Mouse (Mus musculus): ENCODE data around the gene Tgfb1i1. TPM values are rescaled to one million over a fixed set of nuclear protein-coding genes. Genes with fewer than 3 reads are reported as not detected.

The Tgfb1i1 gene
- total and polyA plus RNA-seq, 2 experiments from 2014 or later, result 93.8 to 112 TPM

DNA sequence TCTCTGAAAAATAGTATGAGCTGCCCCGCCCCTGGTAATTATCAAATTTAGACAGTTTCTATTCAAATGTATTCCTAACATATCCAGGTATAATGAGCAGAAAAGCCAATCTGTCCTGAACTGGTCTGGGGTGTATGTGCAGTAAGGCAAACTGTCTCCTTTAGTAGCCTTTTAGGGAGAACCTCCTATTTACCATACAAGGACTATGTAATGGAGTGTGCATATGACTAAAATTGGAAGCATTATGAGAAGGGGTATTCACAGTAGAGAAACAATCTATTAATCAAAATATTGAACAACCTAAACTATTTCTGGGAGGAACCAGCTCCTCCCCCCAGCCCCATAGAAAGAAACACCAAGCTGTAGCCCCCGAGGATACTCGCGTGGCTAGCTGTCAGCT lies 33.1 kb downstream of the Tgfb1i1 start:
- Histone ChIP-seq H3K9ac (replicated peaks; ENCODE audit: low read depth, low read length) (no peak overlapping the region), H3K27ac (ENCODE audit: low read depth) (no peak overlapping the region), H3K27me3 (ENCODE audit: control insufficient read depth, insufficient read depth, low read length) (no peaks in the 10 kb centered on the region), H3K9me3 (replicated peaks; ENCODE audit: control insufficient read depth, low read length) (no peaks in the 10 kb centered on the region), H3K4me1 (ENCODE audit: control insufficient read depth, insufficient read depth) (no peaks in the 10 kb centered on the region), H3K4me3 (ENCODE audit: low read depth, low read length) (no peak overlapping the region), H3K4me2 (ENCODE audit: low read depth, low read length) (no peak overlapping the region), H3K36me3 (replicated peaks; ENCODE audit: control insufficient read depth, insufficient read depth, low read length) (peaks cover 37% of the 10 kb centered on the region)
- ATAC-seq (ENCODE audit: insufficient read depth, low read depth) (no peak), DNase-seq (ENCODE audit: low spot score) (no peak)
- TF ChIP-seq EP300 (IDR thresholded peaks at IDR 0.05; ENCODE audit: low read depth) (no peak), CTCF (IDR thresholded peaks at IDR 0.05; ENCODE audit: low read depth) (no peak)
- 94% methylated on average over 4 of the region's 4 CpGs for WGBS

- DNase-seq (ENCODE audit: low spot score) (no peak), ATAC-seq (ENCODE audit: insufficient read depth, low read depth) (no peak)
- Histone ChIP-seq H3K36me3 (replicated peaks; ENCODE audit: control insufficient read depth, insufficient read depth, low read length) (peaks cover 18% of the 10 kb centered on the region; the same call in 1 of the 2 replicates), H3K9me3 (replicated peaks; ENCODE audit: control insufficient read depth, low read length) (no peaks in the 10 kb centered on the region), H3K4me3 (ENCODE audit: low read depth, low read length) (no peak overlapping the region), H3K27me3 (ENCODE audit: control insufficient read depth, insufficient read depth, low read length) (no peaks in the 10 kb centered on the region), H3K27ac (ENCODE audit: low read depth) (no peak overlapping the region), H3K4me2 (ENCODE audit: low read depth, low read length) (no peak overlapping the region), H3K9ac (replicated peaks; ENCODE audit: low read depth, low read length) (no peak overlapping the region), H3K4me1 (ENCODE audit: control insufficient read depth, insufficient read depth) (no peaks in the 10 kb centered on the region)
- TF ChIP-seq CTCF (IDR thresholded peaks at IDR 0.05; ENCODE audit: low read depth) (no peak), EP300 (IDR thresholded peaks at IDR 0.05; ENCODE audit: low read depth) (no peak)
- 86% methylated on average over 11 of the region's 11 CpGs for WGBS
Measured at GRCm38 (mm10) chr7:128281765-128282164, 35.2 kb downstream of the Tgfb1i1 start.

- no peak overlapping the region for H3K4me2 ChIP-seq (ENCODE audit: low read depth, low read length)
- peaks cover 21% of the 10 kb centered on the region for H3K36me3 ChIP-seq (replicated peaks; ENCODE audit: control insufficient read depth, insufficient read depth, low read length)
- no peak for ATAC-seq (ENCODE audit: insufficient read depth, low read depth)
- no peak overlapping the region for H3K9ac ChIP-seq (replicated peaks; ENCODE audit: low read depth, low read length)
- H3K4me3 ChIP-seq (ENCODE audit: low read depth, low read length), result no peak overlapping the region
- WGBS, result 39% methylated on average over 7 of the region's 7 CpGs
- H3K27ac ChIP-seq (ENCODE audit: low read depth), result no peak overlapping the region
- H3K9me3 ChIP-seq (replicated peaks; ENCODE audit: control insufficient read depth, low read length), result no peaks in the 10 kb centered on the region
- TF ChIP-seq EP300 (IDR thresholded peaks at IDR 0.05; ENCODE audit: low read depth), result no peak
- no peak for TF ChIP-seq CTCF (IDR thresholded peaks at IDR 0.05; ENCODE audit: low read depth)
- no peaks in the 10 kb centered on the region for H3K4me1 ChIP-seq (ENCODE audit: control insufficient read depth, insufficient read depth)
- no peak for DNase-seq (ENCODE audit: low spot score)
- H3K27me3 ChIP-seq (ENCODE audit: control insufficient read depth, insufficient read depth, low read length), result no peaks in the 10 kb centered on the region
Measured at GRCm38 (mm10) chr7:128282532-128283244, 36.1 kb downstream of the Tgfb1i1 start.

DNA sequence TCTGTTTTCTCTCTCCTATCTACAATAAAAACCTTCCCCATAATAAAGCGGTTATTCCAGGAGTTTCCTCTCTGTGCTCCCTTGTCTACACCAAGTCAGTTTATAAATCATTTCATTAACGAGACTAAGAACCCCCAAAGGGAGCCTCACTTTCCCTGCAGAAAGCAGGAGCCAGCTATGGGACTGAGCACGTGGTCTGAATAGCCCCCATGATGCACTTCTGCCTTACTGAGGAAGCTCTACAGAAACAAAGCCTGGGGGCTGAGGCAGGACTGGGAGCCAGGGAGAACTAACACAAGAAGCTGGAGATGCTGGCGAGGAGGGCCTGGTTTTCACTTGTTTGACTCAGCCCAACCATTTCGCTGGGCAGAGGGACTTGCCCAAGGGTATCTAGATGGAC lies 37.4 kb downstream of the Tgfb1i1 start:
- no peak overlapping the region for H3K4me3 ChIP-seq (ENCODE audit: low read depth, low read length)
- no peaks in the 10 kb centered on the region for H3K9me3 ChIP-seq (replicated peaks; ENCODE audit: control insufficient read depth, low read length)
- WGBS, result 63% methylated on average over 5 of the region's 5 CpGs
- DNase-seq (ENCODE audit: low spot score) (no peak), ATAC-seq (ENCODE audit: insufficient read depth, low read depth) (no peak)
- 0 out of 2 replicates have a peak, but pooled peaks cover 8% of the 10 kb centered on the region for H3K4me1 ChIP-seq (ENCODE audit: control insufficient read depth, insufficient read depth)
- H3K36me3 ChIP-seq (replicated peaks; ENCODE audit: control insufficient read depth, insufficient read depth, low read length), result peaks cover 26% of the 10 kb centered on the region
- no peak overlapping the region for H3K27ac ChIP-seq (ENCODE audit: low read depth)
- H3K27me3 ChIP-seq (ENCODE audit: control insufficient read depth, insufficient read depth, low read length), result no peaks in the 10 kb centered on the region
- TF ChIP-seq CTCF (IDR thresholded peaks at IDR 0.05; ENCODE audit: low read depth) (no peak), EP300 (IDR thresholded peaks at IDR 0.05; ENCODE audit: low read depth) (no peak)
- H3K4me2 ChIP-seq (ENCODE audit: low read depth, low read length), result no peak overlapping the region
- no peak overlapping the region for H3K9ac ChIP-seq (replicated peaks; ENCODE audit: low read depth, low read length)

DNA sequence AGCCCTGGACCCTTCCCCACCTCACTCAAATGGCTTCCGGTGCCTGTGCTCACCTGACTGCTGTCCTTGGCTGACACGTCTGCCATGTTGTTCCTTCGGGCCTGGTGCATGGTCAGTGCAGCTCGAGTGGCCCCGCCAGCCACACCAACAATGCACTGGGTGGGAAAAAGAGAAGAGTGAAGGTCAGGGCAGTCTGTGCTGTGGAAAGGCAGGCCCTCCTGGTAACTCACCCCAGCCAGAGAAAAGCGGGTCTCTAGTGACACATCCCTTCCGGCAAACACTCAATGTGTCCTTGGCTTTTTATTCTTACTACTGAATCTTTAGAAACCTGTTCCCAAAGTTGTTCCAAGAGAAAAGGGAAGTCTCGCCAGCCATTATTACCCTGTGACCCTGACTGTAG lies 38.4 kb downstream of the Tgfb1i1 start:
- no peak for ATAC-seq (ENCODE audit: insufficient read depth, low read depth)
- no peaks in the 10 kb centered on the region for H3K9me3 ChIP-seq (replicated peaks; ENCODE audit: control insufficient read depth, low read length)
- H3K27me3 ChIP-seq (ENCODE audit: control insufficient read depth, insufficient read depth, low read length), result no peaks in the 10 kb centered on the region
- TF ChIP-seq CTCF (IDR thresholded peaks at IDR 0.05; ENCODE audit: low read depth) (no peak), EP300 (IDR thresholded peaks at IDR 0.05; ENCODE audit: low read depth) (no peak)
- no peak overlapping the region for H3K4me3 ChIP-seq (ENCODE audit: low read depth, low read length)
- 89% methylated on average over 8 of the region's 8 CpGs for WGBS
- no peak for DNase-seq (ENCODE audit: low spot score)
- peaks cover 22% of the 10 kb centered on the region for H3K36me3 ChIP-seq (replicated peaks; ENCODE audit: control insufficient read depth, insufficient read depth, low read length)
- 0 out of 2 replicates have a peak, but pooled peaks cover 8% of the 10 kb centered on the region for H3K4me1 ChIP-seq (ENCODE audit: control insufficient read depth, insufficient read depth)
- no peak overlapping the region for H3K9ac ChIP-seq (replicated peaks; ENCODE audit: low read depth, low read length)
- H3K27ac ChIP-seq (ENCODE audit: low read depth), result no peak overlapping the region
- H3K4me2 ChIP-seq (ENCODE audit: low read depth, low read length), result no peak overlapping the region
